Mouse (Mus musculus) embryonic facial prominence, embryonic 12.5 days (tissue): ENCODE measurements around the gene Cdiptos. TPM values are rescaled to one million over a fixed set of nuclear protein-coding genes. Genes with fewer than 3 reads are reported as not detected.
A peak's percentile ranks its signal among the peaks of the same experiment; 100 is the strongest.

Experiments
- ATAC-seq: fragments of 200-750 bp; cut with Nextera tagmentation; 2 replicates; pipeline ENCODE4 v1.8.0; 2017; ENCODE audit not compliant: insufficient number of reproducible peaks, insufficient read depth, low FRiP score, low TSS enrichment
- H3K27ac ChIP-seq: fragments of 300-500 bp; sonication (generic); 2 replicates; pipeline ENCODE4 v1.5.1; 2016; ENCODE audit warnings: mild to moderate bottlenecking
- H3K27me3 ChIP-seq: fragments of 300-500 bp; sonication (generic); 2 replicates; pipeline ENCODE4 v1.6.1; 2016; ENCODE audit warnings: mild to moderate bottlenecking, moderate library complexity
- H3K36me3 ChIP-seq: fragments of 300-500 bp; sonication (generic); 2 replicates; pipeline ENCODE4 v1.6.1; 2016; ENCODE audit warnings: mild to moderate bottlenecking
- H3K4me1 ChIP-seq: fragments of 300-500 bp; sonication (generic); 2 replicates; pipeline ENCODE4 v1.6.1; 2016
- H3K4me2 ChIP-seq: fragments of 300-500 bp; sonication (generic); replicated peaks from 2 replicates; pipeline ENCODE4 v1.6.1; 2016; ENCODE audit warnings: mild to moderate bottlenecking, moderate library complexity
- H3K4me3 ChIP-seq: fragments of 300-500 bp; sonication (generic); 2 replicates; pipeline ENCODE4 v1.5.1; 2016; ENCODE audit warnings: mild to moderate bottlenecking
- H3K9ac ChIP-seq: fragments of 300-500 bp; sonication (generic); 2 replicates; pipeline ENCODE4 v1.6.1; 2016; ENCODE audit warnings: mild to moderate bottlenecking, moderate library complexity
- H3K9me3 ChIP-seq: fragments of 300-500 bp; sonication (generic); 2 replicates; pipeline ENCODE4 v1.6.1; 2016; ENCODE audit warnings: mild to moderate bottlenecking, moderate library complexity
- WGBS: fragments of 180-500 bp; shearing (Covaris S2); methylation state at CpG from one replicate; pipeline ENCODE4 v1.1.7; 2016; 5-methylcytosine and 5-hydroxymethylcytosine counted together
- polyA plus RNA-seq: library from polyadenylated mRNA; unstranded; fragments of >200 nt; fragmentation: Nextera tagmentation; extraction: Ambion mirVana; gene quantifications from 2 replicates; pipeline ENCODE4 v1.2.1, GENCODE M21; 2016

The Cdiptos gene
- polyA plus RNA-seq = 0.53 and 1.6 TPM in 2 replicates

DNA sequence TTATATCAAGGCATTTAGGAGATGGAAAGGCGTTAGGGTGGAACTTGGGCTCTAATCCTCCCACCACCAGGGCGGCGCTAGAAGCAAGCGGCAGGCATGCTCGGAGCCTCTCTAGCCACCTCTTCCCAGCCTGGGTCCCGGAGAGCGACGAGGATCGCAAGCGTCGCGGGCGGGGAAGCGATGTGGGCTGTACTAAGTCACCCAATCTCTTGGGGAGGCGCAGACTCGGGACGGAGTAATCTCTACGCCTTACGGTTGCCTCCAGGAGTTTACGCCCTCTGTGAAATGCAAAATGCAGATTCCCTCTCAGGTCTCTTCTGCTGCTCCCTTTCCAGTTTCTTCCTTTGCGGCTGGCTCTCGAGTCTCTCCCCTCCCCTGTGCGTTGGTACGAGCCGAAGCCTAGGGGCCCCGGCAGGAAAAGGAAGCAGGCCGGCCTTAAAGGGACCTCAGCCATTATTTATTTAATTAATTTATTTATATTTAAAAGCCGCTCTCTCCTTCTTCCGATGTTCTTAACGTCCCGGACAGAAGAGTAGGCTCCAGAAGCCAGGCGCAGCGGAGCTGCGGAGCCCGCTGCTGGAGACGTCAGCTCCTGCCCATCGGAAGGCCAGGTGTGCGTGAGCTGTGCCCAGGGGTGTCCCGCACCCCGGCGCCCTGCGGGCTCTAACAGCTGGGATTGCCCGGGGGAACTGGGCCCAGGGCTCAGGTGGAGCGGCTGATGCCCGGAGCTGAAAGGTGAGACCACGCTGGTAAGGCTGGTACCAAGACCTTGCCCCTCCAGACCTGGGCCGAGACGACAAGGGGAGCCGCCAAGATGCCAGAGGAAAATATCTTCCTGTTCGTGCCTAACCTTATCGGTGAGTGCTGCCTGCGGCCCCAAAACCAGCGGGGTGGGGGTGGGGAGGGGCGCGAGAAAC lies at the start of gene Cdiptos:
TSS of gene Cdiptos (minus strand) at position 149 of the 917 bp plus-strand sequence.
- peak within 1 kb of the TSS; percentile 100 for H3K4me3 ChIP-seq
- H3K9ac ChIP-seq = peak within 1 kb of the TSS; percentile 98
- H3K4me2 ChIP-seq = peak within 1 kb of the TSS; percentile 73
- peak within 1 kb of the TSS; percentile 88 for H3K27ac ChIP-seq
- H3K9me3 ChIP-seq = no peaks in the 10 kb centered on the region
- peak; percentile 92 for ATAC-seq
- peaks cover 10% of the 10 kb centered on the region; the same call in 1 of the 2 replicates for H3K4me1 ChIP-seq
- peaks cover 31% of the 10 kb centered on the region for H3K36me3 ChIP-seq
- H3K27me3 ChIP-seq = no peaks in the 10 kb centered on the region
- whole genome bisulfite sequencing = under 1% methylated on average over 55 of the region's 55 CpGs

DNA sequence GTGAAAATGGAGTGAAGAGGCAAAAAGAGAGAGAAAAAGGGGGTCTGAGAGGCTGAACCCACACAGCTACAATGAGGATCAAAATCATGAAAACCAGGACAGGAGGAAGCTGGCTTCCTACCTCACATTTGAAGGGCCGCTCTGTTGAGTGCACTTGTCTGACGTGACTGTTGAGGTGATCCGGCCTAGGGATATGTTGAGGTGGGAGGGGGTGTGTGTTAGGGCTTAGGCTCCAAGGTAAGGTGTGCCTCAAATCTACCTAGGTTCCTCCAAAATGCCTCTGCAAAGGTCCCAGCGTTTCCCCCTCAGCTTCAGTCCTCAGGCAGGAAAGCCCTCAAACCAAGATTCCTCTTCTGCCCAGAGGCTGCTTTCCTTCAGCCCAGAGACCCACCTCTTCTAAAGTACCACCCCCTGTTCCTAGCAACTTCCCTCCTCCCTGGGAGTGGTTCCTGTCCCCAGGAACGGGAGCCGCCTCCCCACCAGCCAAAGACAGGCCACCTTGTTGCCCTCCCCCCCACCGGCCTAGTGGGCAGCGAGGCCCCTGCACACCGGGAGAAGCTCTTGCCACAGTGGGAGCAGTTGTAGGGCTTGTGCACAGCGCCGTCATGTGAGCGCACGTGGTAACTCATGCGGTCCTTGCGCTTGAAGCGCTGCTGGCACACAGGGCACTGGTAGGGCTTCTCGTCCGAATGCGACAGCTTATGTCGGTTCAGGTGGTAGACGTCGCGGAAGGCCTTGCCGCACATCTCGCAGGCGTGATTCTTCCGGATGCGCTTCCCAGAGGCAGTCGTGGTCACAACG lies 49.1 kb upstream of the Cdiptos start:
- peaks cover 56% of the 10 kb centered on the region for H3K4me1 ChIP-seq
- peaks cover 40% of the 10 kb centered on the region for H3K36me3 ChIP-seq
- peak overlapping the region; percentile 99 for H3K9ac ChIP-seq
- peak overlapping the region; percentile 98 for H3K27ac ChIP-seq
- H3K27me3 ChIP-seq = no peaks in the 10 kb centered on the region
- peak; percentile 22; the same call in 1 of the 2 replicates for ATAC-seq
- WGBS = 1% methylated on average over 30 of the region's 30 CpGs
- H3K4me3 ChIP-seq = peak overlapping the region; percentile 92
- H3K9me3 ChIP-seq = no peaks in the 10 kb centered on the region
- peak overlapping the region; percentile 97 for H3K4me2 ChIP-seq

DNA sequence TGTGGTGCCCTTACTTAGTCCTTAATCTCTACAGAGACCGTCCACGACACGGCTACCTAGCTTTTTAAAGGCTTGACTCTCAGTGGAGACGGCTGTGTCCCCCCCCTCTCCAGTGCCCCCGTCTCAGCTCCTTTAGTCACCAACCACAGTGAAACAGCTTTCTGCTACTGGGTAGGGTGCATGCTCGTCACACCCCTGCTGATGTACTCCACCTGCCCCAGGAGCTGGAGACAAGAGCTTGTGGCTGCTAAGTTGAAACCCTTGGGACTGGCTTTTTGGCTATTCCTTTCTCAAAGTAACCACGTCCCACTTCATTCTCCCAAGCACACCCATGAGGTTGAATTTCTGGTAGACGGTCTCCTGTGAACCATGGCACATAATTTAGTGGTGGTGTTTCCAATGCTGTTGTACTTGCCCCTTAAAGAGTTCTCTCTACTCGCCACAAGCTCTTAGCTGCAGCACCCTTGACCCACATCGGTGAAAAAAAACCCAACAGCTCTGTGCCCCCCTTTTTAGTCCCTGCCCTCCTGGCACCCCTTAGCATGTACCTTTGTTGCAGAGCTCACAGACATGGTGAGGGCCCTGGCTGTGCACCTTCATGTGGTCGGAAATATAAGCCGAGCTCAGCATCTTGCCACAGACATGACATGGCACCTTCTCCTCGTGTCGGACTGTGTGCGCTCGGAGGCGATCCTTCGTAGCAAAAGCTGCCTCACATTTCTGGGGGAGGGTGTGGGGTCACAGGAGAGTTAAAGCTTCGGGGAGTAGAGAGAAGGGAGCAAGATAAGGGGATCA lies 48.2 kb upstream of the Cdiptos start:
- Histone ChIP-seq H3K27ac (peak overlapping the region; percentile 98), H3K36me3 (peaks cover 32% of the 10 kb centered on the region), H3K9me3 (no peaks in the 10 kb centered on the region), H3K9ac (peak overlapping the region; percentile 99), H3K4me3 (peak overlapping the region; percentile 92), H3K4me1 (peaks cover 65% of the 10 kb centered on the region), H3K4me2 (peak overlapping the region; percentile 97), H3K27me3 (no peaks in the 10 kb centered on the region)
- ATAC-seq = no peak
- 28% methylated on average over 19 of the region's 19 CpGs for WGBS

DNA sequence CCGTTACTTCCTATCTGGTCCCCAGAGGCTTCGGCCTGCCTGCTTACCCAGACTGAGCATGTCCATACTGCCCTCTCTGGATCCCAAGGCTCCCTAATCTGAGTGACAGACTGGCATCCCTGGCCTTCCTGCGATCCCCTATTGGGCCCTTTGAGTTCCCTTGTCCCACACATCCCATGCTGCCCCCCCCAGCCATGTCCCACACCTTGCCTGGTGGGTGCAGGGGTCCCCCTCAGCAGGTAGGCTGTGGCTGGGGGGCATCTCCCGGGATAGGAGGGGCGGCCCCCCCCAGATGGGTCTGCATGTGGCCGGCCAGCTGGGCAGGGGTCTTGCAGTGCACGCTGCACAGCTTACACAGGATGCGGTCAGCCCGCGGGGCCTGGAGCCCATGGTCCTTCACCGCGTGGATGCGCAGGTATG lies 47.4 kb upstream of the Cdiptos start:
- Histone ChIP-seq H3K27me3 (no peaks in the 10 kb centered on the region), H3K4me1 (peaks cover 72% of the 10 kb centered on the region)

DNA sequence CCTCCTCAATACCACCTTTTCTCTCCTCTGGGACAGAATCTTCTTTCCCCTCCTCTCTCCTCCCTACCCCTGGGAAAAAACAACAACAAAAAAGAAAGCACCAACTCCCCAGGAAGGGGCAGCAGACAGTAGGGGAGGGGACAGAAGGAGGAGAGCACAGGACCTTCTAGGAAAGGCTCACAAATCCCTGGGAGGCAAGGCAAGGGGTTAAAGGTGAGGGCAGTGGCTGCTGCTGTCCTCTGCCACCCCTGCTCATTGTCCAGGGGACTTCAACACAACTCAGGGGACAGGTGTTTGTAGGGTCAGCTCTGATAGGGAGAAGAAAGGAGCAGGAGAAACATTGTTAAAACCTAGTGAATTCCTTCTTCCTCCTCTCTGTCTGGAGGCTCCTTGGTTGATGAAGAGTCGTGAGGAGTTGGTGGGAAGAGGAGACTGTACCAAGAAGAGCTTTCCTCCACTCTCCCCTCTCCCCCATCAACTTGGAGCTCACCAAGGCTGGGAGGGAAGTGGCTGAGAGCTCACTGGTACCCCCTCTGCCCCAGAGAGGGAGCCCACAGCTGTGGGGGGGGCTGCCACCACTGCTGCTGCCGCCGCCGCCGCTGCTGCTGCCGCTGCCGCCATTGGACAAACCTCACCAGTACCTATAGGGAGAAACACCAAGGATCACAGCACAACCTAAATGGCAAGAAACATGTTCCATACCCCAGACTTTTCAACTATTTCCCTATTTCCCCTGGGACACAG lies 46.8 kb upstream of the Cdiptos start:
- H3K4me1 ChIP-seq = peaks cover 72% of the 10 kb centered on the region
- H3K27ac ChIP-seq = peak overlapping the region; percentile 72; the same call in 1 of the 2 replicates
- 84% methylated on average over 7 of the region's 7 CpGs for WGBS

More for the DNA sequence above, 47.4 kb upstream of the Cdiptos start:
- peak overlapping the region; percentile 97 for H3K4me2 ChIP-seq
- H3K27ac ChIP-seq = peak overlapping the region; percentile 72
- H3K9ac ChIP-seq = peak overlapping the region; percentile 99
- peaks cover 30% of the 10 kb centered on the region for H3K36me3 ChIP-seq
- H3K9me3 ChIP-seq = no peaks in the 10 kb centered on the region
- no peak for ATAC-seq
- 78% methylated on average over 13 of the region's 13 CpGs for WGBS
- peak overlapping the region; percentile 92 for H3K4me3 ChIP-seq

DNA sequence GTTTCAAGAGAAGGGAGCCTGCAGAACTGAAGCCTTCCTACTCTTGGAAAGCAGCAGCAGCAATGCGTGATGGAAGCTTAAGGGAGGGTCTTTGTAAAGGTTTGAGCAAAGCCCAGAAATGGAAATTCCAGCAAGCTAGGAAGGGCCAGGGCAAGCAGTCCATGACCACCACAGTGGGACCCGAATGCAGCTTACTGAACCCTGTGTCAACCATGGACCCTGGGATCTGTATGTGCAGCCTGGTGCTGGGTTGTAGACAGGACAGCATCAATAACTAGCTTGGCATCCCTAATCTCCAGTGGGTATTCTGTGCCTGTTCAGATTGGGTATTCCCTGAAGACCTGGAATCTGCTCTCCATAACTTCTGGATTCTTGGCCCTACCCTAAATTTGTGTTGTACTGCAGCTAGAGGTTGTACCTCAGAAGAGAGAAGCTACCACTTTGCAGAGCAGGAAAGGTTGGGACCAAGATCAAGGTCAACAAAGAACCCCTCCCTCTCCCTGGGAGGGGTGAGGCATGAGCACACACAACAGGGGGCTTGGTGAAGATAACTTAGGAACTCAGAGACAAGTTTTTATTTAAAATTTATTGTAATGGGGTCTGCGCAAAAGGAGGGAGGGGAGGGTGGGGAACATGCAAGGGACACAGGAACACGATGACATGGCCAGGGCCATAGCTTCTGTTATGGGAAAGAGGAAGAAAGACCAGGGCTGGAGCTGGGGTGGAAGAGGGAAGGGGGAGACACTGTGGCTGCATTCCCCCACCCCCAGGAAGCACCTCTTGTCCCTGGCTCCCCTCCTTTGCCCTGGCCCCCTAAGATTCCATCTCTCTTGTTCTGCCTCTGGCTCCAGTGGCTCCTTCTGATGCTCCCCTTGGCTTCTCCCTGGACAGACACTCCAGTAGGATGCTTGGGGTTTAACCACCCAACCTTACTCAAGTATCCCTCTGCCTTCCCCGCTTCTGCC lies 45.9 kb upstream of the Cdiptos start:
- H3K4me1 ChIP-seq = peaks cover 73% of the 10 kb centered on the region
- WGBS = 35% methylated on average over 5 of the region's 5 CpGs

More for the DNA sequence above, 46.8 kb upstream of the Cdiptos start:
- Histone ChIP-seq H3K4me3 (peak overlapping the region; percentile 92), H3K27me3 (no peaks in the 10 kb centered on the region), H3K36me3 (peaks cover 30% of the 10 kb centered on the region), H3K4me2 (peak overlapping the region; percentile 97), H3K9ac (peak overlapping the region; percentile 99; the same call in 1 of the 2 replicates), H3K9me3 (no peaks in the 10 kb centered on the region)
- ATAC-seq = no peak

DNA sequence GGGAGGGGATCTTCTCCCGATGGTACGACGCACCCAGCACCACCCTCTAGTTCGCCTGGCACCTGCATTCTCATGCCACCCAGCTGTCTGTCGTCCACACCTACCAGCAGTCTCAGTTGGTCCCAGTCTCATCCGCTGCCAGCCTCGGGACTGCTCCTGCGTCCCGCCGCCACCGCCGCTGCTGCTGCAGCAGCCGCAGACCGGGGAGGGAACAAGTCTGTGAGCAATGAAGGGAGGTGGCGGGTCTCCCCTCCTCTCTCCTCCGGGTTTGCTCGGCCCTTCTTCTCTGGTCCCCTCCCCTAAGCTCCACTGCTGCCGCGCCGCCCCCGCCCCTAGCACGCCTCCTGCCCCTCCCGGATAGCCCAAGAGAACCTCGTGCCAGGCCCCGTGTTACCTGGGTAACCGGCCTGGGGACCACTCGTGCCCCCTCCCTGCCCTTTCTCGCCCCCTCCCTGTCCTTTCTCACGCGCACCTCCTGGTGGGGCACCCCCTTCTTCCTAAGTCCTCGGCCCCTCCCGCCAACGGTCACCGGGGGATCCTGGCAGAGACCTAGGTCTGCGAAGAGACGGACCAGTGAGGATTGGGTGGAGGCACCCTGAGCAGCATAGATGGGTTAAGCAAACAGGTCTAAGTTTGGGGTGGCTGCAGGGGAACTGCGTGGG lies 45.1 kb upstream of the Cdiptos start, which contains the start of the genes Gm42742 and Prrt2:
TSS of gene Gm42742 (minus strand) at position 197 of the 662 bp plus-strand sequence.
TSS of gene Prrt2 (minus strand) at position 311 of the 662 bp plus-strand sequence.
- Histone ChIP-seq H3K4me2 (peak within 1 kb of the TSS; percentile 97), H3K27me3 (no peaks in the 10 kb centered on the region), H3K9ac (peak within 1 kb of the TSS; percentile 69), H3K36me3 (peaks cover 30% of the 10 kb centered on the region), H3K27ac (peak within 1 kb of the TSS; percentile 90), H3K4me3 (peak within 1 kb of the TSS; percentile 50), H3K9me3 (no peaks in the 10 kb centered on the region), H3K4me1 (peaks cover 75% of the 10 kb centered on the region)
- 0 out of 2 replicates have a peak, but pooled peaks have one; percentile 29 for ATAC-seq
- WGBS = 1% methylated on average over 37 of the region's 37 CpGs

More for the DNA sequence above, 45.9 kb upstream of the Cdiptos start:
- Histone ChIP-seq H3K9me3 (no peaks in the 10 kb centered on the region), H3K4me2 (peak overlapping the region; percentile 97), H3K36me3 (peaks cover 30% of the 10 kb centered on the region), H3K27me3 (no peaks in the 10 kb centered on the region), H3K9ac (peak overlapping the region; percentile 69), H3K27ac (peak overlapping the region; percentile 90), H3K4me3 (peak overlapping the region; percentile 50)
- ATAC-seq = no peak

DNA sequence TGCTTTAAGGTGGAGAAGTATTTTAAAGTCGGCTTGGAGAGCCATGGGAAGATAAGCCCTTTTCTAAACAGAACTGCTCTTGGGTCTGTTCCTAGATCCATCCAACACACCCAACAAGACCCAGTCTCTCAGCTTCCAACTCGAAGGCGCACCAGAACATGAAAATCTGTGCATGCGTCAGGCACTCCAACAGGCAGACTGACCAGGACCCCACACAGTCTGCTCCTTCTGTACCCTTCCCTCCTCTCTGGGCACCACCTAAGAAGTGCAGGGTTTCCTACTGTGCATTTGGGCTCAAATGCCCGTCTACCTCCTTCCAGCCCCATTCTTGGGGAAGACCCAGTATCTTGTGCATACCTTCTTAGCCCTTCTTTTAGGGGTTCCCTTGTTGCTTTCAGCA lies 44.6 kb upstream of the Cdiptos start:
- Histone ChIP-seq H3K27ac (peak overlapping the region; percentile 90), H3K27me3 (no peaks in the 10 kb centered on the region), H3K36me3 (peaks cover 35% of the 10 kb centered on the region), H3K9ac (peak overlapping the region; percentile 69), H3K9me3 (no peaks in the 10 kb centered on the region), H3K4me2 (peak overlapping the region; percentile 97), H3K4me1 (peaks cover 80% of the 10 kb centered on the region), H3K4me3 (peak overlapping the region; percentile 50)
- 39% methylated on average over 5 of the region's 5 CpGs for WGBS
- ATAC-seq = no peak

DNA sequence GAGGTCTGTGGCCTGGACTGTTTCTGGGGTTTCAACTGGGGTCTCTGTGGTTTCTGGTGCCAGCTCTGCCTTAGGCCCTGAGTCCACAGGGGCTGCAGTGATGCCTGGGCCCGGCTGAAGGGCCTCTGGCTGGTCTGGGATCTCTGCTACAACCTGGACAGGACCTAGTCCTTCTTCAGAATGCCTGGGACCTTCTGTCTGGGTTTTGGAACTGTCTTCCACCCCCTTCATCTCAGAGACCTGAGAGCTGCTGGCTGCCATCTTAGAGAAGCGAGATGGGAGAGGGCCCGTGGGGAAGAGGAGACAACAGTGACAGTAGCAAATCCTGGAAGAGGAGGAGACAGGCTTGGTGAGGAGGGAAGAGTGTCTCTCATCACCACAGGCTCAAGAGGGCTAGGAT lies 44.1 kb upstream of the Cdiptos start:
- H3K4me3 ChIP-seq = peak overlapping the region; percentile 50
- H3K9ac ChIP-seq = peak overlapping the region; percentile 69
- peak overlapping the region; percentile 90 for H3K27ac ChIP-seq
- peaks cover 85% of the 10 kb centered on the region for H3K4me1 ChIP-seq
- H3K4me2 ChIP-seq = peak overlapping the region; percentile 97
- peaks cover 40% of the 10 kb centered on the region for H3K36me3 ChIP-seq
- no peak for ATAC-seq
- H3K27me3 ChIP-seq = no peaks in the 10 kb centered on the region
- 44% methylated on average over 3 of the region's 3 CpGs for WGBS
- no peaks in the 10 kb centered on the region for H3K9me3 ChIP-seq
